Mouse (Mus musculus) ZHBTc4 (cell line): ENCODE measurements around the gene Sin3b.
A peak's percentile ranks its signal among the peaks of the same experiment; 100 is the strongest.
"Not testable (repeated sequence)": the region's sequence is repeated elsewhere in the genome, so short reads cannot be mapped to it uniquely, and the experiment has no call there.

Source experiments
- DNase-seq: peaks from one replicate; pipeline ENCODE4 v3.0.0-alpha.2; 2011; ENCODE audit warnings: low read depth, low spot score

The Sin3b gene

DNA sequence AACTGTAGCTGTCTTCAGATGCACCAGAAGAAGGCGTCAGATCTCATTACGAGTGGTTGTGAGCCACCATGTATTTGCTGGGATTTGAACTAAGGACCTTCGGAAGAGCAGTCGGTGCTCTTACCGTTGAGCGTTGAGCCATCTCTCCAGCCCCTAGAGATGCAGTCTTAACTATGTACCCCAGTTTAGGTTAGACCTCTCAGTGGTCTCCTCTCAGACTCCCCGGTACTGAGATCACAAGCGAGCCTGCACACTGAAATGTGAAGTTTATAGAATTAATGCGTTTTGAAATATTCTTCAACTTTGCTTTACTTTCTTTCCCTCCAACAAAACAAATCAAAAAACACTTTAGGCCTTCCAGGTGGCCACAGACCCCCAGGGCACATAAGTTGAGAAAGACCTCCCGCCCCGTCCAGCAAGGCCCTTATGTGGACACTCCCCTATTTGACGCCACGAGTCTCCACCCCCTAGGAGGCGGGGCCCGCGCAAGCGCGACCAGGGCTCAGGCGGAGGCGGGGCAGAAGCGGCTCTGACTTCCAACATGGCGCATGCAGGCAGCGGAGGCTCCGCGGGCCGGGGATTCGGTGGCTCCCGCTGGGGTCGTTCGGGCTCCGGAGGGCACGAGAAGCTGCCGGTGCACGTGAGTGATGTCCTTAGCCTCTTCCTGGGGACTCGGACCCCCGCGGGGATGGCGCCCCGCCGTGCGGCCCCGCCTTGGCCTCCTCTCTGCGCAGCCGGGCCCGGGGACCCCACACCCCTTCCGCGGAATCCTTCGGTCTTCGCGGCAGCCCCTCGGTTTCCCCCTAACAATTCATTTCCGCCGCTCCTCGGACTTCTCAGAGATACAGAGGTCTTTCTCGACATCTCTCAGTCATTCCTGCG, at the start of gene Sin3b:
Gene Sin3b (plus strand): TSS at position 517 of the 882 bp plus-strand sequence.
- DNase-seq: peak; percentile 95

- DNase-seq: no peak
Measured at GRCm38 (mm10) chr8:72674184-72674583, 48.9 kb upstream of the Sin3b start.

GRCm38 (mm10) chr8:72676436-72676835, 46.6 kb upstream of the Sin3b start:
- no peak for DNase-seq

GRCm38 (mm10) chr8:72676844-72677243, 46.2 kb upstream of the Sin3b start:
- peak; percentile 84 for DNase-seq

DNA sequence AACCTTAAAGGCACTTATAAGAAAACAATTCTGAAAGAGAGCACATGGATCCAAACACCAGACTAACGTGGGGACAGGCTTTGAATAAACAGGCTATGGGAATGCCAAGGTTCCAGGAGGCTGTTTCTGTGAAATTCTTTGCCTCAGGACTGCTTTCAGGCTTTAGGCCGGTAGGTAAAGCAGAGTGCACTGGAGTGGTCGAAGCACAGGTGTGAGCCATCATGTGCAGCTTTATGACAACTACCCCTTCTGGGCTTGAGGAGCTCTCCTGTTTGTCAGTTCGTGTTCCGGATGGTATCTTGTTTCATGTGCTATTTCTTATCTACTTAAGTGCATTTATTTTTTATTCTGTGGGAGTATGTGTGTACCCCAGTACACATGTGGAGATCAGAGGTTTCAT, 45.8 kb upstream of the Sin3b start:
- DNase-seq: peak; percentile 71

GRCm38 (mm10) chr8:72680133-72680532, 43.0 kb upstream of the Sin3b start:
- peak; percentile 82 for DNase-seq

DNA sequence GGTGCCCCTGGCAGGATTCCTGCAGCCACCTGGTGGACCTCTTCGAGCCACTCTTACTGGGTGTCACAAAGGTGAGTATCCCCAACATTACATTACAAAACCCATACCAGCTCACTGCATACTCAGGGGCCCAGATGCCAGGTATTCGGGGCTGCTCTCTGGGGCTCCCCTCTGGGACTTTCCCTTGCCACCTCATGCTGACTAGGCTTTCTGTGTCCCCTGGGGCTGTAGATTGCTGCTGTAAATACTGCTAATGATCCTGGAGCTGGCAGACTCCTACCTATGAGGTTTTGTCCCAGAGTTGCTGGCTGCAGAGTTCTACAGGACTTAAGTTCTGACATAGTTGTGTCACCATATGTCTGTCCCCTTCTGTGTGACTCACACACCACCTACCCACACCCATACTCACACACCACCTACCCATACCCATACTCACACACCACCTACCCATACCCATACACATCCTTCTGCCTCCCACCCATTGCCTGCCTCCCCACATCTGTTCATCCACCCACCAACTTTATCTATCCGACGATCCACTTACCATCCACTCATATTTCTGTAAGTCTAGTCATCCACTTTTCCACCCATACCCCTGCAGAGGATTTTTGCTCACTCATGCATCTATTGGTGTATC, 40.9 kb upstream of the Sin3b start:
- no peak for DNase-seq

DNA sequence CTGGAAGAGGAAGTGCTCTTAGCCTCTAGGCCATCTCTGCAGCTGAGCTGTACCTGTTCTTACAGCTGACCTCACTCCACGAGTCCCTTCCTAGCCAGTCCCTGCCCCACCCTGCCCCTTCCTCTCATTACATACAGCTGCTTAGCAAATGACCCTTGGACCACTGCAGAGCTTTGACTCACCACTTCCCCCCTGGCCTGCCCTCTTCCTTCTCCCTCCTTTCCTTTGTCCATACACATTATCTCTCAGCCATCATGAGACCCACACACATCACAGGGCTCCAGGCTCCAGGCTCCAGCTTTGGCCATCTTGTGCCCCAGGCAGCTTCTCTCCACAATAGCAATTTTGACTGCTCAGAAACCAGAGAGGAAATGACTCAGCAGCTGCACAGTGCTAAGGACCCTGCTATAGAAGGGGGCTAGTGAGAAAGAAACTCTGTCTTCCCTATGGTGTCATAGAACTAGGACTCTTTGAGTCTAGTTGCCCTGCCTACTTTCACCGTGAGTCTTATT, 40.0 kb upstream of the Sin3b start:
- DNase-seq: no peak

GRCm38 (mm10) chr8:72683572-72684099, 39.4 kb upstream of the Sin3b start:
- not testable (repeated sequence) for DNase-seq

DNA sequence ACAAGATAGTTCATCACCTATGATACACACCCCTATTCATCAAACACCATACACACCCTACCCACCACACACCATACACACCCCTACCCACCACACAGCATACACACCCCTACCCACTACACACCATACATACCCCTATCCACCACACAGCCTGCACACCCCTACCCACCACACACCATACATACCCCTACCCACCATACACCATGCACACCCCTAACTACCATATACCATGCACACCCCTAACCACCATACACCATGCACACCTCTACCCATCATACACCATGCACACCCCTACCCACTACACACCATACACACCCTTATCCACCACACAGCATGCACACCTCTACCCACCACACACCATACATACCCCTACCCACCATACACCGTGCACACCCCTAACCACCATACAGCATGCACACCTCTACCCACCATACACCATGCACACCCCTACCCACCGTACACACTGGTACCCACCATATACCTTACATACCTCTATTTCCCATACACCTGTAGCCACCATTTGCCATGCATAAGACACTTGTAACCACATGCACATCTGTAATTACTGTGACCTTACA, 24.6 kb upstream of the Sin3b start:
- DNase-seq: no peak

DNA sequence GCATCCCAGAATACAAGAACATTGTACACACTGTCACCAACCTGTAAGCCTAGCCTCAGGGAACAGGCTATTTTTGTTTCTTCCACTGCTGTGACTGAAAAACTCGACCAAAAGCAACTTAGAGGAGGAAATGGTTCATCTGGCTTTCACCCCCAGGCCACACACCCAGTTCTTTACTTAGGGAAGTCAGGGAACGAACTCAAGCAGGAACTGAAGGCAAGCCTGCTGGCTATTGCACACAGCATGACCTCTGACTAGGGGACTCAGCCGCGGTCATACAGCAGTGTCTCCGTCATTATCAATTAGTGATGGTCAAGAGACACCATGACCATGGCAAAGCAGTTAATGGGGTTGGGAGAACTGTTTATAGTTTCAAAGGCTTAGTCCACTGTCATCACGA, 10.5 kb upstream of the Sin3b start:
- DNase-seq: no peak

DNA sequence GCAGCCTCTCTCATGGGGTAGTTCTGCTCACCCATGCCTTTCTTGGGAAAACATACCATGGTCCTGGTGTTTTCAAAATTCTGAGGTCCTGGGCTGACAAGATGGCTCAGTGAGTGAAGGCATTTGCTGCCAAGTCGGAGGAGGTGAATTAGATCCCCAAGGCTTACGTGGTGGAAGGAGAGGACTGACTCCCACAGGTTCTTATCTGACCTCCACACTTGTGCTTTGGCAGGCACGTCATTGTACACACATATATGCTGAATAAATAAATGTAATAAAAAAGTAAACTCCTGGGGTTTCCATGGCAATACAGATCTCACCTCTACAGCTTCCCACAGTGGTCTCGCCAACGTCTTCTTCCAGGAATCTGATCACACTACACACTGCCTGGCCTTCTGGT, 6.5 kb upstream of the Sin3b start:
- DNase-seq: no peak

DNA sequence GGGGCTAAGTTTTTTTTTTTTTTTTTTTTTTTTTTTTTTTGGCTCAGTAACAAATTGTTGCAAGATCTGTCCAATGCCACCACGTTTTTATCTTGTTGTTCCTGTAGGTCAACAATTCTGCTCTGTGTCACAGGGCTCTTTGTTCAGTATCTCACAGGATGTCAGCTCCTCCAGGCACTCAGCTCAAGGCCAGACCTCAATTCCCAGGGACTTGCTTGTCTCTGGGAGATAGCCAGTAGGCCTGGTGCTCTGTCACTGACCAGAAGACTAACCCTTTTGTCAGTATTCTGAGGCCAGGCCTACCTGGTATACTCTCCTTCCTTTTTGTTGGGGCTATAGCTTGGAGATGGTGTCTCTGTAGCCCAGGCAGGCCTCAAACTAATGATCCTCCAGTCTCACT, 2.5 kb upstream of the Sin3b start:
- DNase-seq: no peak

- no peak for DNase-seq
Measured at GRCm38 (mm10) chr8:72723651-72724001, 541 bp downstream of the Sin3b start.

GRCm38 (mm10) chr8:72728636-72729035, 5.6 kb downstream of the Sin3b start:
- DNase-seq: no peak

GRCm38 (mm10) chr8:72735001-72735400, 11.9 kb downstream of the Sin3b start:
- no peak for DNase-seq

DNA sequence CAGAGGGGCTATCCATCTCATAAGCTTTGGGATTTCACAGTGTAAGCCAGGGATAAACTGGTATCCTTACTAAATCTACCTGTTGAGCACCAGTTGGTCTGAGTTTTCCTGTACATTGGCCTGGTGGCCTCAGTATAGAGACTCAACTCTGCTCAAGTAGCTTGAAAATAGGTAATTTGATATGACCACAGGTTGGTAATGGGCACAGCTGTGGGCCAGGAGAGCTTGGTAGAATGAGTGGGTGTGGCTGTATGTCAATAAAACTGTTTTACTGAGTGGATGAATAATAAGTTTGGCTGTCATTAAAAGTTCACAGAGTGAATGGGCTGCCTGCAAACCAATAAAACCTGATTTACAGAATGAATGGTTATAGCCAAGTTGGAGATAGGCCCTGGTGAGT, 13.8 kb downstream of the Sin3b start:
- DNase-seq: no peak

DNA sequence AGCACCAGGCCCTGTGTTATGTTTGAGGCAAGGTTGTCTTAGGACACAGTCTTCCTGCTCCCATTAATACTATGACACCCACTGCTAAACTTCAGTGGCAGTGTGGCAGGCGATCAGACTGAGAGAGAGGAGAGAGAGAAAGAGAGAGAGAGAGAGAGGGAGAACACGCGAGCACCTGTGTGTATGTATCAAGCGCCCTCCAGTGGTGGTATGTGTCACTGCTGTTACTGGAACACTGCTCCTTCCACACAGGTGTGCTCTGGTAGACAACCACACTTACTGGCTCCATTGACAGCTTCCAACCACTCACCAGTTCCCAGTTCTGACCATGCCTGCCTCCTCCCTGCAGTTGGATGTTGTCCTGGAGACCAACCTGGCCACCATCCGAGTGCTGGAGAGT, 23.0 kb downstream of the Sin3b start:
- peak; percentile 72 for DNase-seq

DNA sequence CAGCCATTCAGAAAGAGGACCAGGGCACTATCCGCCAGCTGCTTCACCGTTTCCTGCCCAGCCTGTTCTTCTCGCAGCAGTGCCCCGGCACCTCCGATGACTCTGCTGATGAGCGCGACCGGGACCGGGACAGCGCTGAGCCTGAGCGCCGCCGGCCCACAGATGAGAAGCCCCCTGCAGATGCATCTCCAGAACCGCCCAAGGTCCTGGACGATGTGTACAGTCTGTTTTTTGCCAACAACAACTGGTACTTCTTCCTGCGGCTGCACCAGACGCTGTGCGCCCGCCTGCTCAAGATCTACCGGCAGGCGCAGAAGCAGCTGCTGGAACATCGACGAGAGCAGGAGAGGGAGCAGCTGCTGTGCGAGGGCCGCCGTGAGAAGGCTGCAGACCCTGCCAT, 26.8 kb downstream of the Sin3b start:
- peak; percentile 56 for DNase-seq

- DNase-seq: no peak
Measured at GRCm38 (mm10) chr8:72750266-72750665, 27.2 kb downstream of the Sin3b start.

DNA sequence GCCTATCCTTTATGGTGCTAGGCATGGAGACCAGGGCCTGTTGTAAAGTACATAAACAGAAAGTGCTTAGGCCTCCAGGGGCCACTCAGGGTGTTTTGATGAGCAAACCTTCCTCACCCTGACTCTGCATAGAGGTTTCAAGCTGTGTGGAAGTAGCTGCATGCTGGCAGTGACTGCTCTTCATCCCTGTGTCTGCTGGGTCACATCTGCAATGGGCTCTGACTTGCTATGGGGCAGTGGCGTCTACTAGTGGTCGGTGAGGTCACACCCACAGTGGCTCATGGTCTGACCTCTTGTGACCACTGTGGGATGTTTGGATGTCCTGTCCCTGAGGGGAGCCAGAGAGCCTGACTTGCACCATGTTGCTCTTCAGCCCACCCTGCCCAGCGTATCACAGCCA, 28.0 kb downstream of the Sin3b start:
- no peak for DNase-seq

DNA sequence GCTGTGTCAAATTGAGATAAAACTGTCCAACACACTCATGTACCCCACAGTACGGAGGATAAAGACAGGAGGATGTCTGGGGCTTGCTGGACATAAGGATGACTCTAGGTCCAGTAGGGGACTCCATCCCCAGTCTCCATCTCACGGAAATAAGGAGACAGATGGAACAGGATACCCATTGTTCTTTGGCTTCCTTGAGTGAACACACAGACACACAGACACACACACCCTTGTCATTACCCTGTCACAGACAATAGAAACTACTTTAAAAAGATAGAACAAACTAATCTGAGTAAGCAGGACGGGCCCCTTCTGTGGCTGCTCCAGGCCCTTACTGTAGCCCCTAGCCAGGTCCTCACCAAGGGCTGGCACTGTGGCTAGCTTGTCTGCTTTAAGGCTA, 29.2 kb downstream of the Sin3b start:
- DNase-seq: no peak
